Mouse (Mus musculus) heart, postnatal 0 days (tissue): Measurements from ENCODE around the gene Angptl8.

ENCODE experiments used
- CTCF ChIP-seq: IDR thresholded peaks from 2 replicates; pipeline ENCODE4 v1.5.1; 2016; ENCODE audit warnings: antibody characterized with exemption, control low read depth, low read depth
- EP300 ChIP-seq: IDR thresholded peaks from 2 replicates; pipeline ENCODE4 v1.6.1; 2016; ENCODE audit warnings: antibody characterized with exemption, low read depth

- TF ChIP-seq EP300 (no peak), CTCF (no peak)
Observed at GRCm38 (mm10) chr9:21830936-21831335, 4.4 kb upstream of the Angptl8 start.
